9 mouse cellular contexts compared by ENCODE assay signal in the genomic region with DNA sequence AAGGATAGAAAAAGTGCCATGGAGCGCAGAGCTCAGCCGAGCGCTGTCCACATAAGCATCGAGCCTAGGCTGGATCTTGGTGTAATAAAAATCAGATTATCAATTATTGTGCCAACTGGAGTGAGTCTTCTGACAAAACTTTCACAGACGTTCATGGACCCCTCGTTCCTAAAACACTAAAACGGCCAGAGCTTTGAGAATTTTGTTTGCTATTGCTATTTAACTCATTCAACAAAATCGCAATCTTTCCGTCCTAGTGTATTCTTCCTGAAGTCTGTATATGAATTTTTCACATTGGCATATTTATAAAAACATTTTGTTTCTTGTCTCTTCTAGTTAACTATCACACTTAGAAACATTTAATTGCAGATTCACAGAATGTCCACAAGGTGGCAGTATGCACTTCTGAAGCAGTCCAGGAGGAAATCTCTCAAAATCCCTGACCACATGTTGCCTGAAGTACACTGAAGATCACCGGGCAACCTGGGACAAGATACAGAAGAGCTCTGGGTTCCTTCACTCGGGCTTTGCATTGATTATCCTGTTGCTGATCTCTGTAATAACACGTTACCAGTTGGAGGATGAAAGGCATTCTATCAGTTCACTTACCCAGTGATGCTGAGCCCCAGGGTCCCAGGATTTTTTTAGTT. TPM values are rescaled to one million over a fixed set of nuclear protein-coding genes. Genes with fewer than 3 reads are reported as not detected.
DNase-seq lines count a peak whose midpoint lies in the region; ATAC-seq and TF ChIP-seq lines count a peak whose summit lies in the region.
"Had no signal": no experiment of that assay in that cellular context is flagged by ENCODE, and none has a peak within 500 bp of the region (broad histone marks: within the 10 kb centered on the region; RNA-seq: fewer than 3 reads in every experiment).

No protein-coding gene starts in this region.

- peak; percentile 73 for TF ChIP-seq CTCF in E14TG2a.4 (conservative IDR thresholded peaks at IDR 0.05; ENCODE audit: low read length)

- peak; percentile 9 to 57 for DNase-seq in heart, adult 18-20 months
- DNase-seq in heart, embryonic 10.5 days (ENCODE audit: low spot score): no peak
- peak; percentile 16 to 41 for DNase-seq in cerebellum, postnatal 14 days
- peak; percentile 31 for DNase-seq in hindbrain, embryonic 10.5 days (ENCODE audit: low spot score)
- peak; percentile 54 for DNase-seq in skeletal muscle tissue, adult 2 months (ENCODE audit: low read depth, low spot score)
- DNase-seq in right cerebral cortex, postnatal 36 days (ENCODE audit: low spot score in 2 of 2): no peak

- no peak overlapping the region for H3K27ac ChIP-seq in heart, embryonic 10.5 days
- no peak overlapping the region for H3K27ac ChIP-seq in hindbrain, embryonic 10.5 days
- H3K27ac ChIP-seq in lung, embryonic 16.5 days (ENCODE audit: low read length): no peak overlapping the region
- H3K27ac ChIP-seq: embryonic facial prominence, embryonic 13.5 days had no signal

- WGBS in heart, embryonic 10.5 days: 24% methylated on average over 12 of the region's 12 CpGs
- 29% methylated on average over 12 of the region's 12 CpGs for WGBS in hindbrain, embryonic 10.5 days
- WGBS in lung, embryonic 16.5 days: 20% methylated on average over 12 of the region's 12 CpGs

- H3K4me3 ChIP-seq in heart, embryonic 10.5 days: no peak overlapping the region
- H3K4me3 ChIP-seq in E14TG2a.4 (replicated peaks; ENCODE audit: low read length): no peak overlapping the region
- H3K4me3 ChIP-seq in hindbrain, embryonic 10.5 days: no peak overlapping the region
- no peak overlapping the region for H3K4me3 ChIP-seq in lung, embryonic 16.5 days (ENCODE audit: low read length)
- H3K4me3 ChIP-seq: embryonic facial prominence, embryonic 13.5 days had no signal

- H3K36me3 ChIP-seq in heart, embryonic 10.5 days: no peaks in the 10 kb centered on the region
- H3K36me3 ChIP-seq in E14TG2a.4 (ENCODE audit: insufficient read depth, low read length): no peaks in the 10 kb centered on the region
- H3K36me3 ChIP-seq in hindbrain, embryonic 10.5 days: no peaks in the 10 kb centered on the region
- no peaks in the 10 kb centered on the region for H3K36me3 ChIP-seq in lung, embryonic 16.5 days (ENCODE audit: control insufficient read depth, insufficient read depth, low read length)
- H3K36me3 ChIP-seq: embryonic facial prominence, embryonic 13.5 days had no signal

- peak overlapping the region; percentile 41 for H3K4me2 ChIP-seq in lung, embryonic 16.5 days (ENCODE audit: low read depth, low read length)

- H3K27me3 ChIP-seq in heart, embryonic 10.5 days (ENCODE audit: insufficient read depth, poor library complexity, severe bottlenecking): peaks cover 6% of the 10 kb centered on the region; the same call in 1 of the 2 replicates
- H3K27me3 ChIP-seq in E14TG2a.4 (ENCODE audit: insufficient read depth, low read length): no peaks in the 10 kb centered on the region
- 0 out of 2 replicates have a peak, but pooled peaks cover 8% of the 10 kb centered on the region for H3K27me3 ChIP-seq in hindbrain, embryonic 10.5 days (ENCODE audit: insufficient read depth, poor library complexity, severe bottlenecking)
- H3K27me3 ChIP-seq in lung, embryonic 16.5 days (ENCODE audit: control insufficient read depth, insufficient read depth, low read depth, low read length): no peaks in the 10 kb centered on the region

- H3K4me1 ChIP-seq in heart, embryonic 10.5 days: no peaks in the 10 kb centered on the region
- peaks cover 6% of the 10 kb centered on the region for H3K4me1 ChIP-seq in E14TG2a.4 (replicated peaks; ENCODE audit: low read depth, low read length)
- peaks cover 6% of the 10 kb centered on the region for H3K4me1 ChIP-seq in hindbrain, embryonic 10.5 days (replicated peaks)
- H3K4me1 ChIP-seq in lung, embryonic 16.5 days (replicated peaks; ENCODE audit: control insufficient read depth, insufficient read depth, low read length): peaks cover 7% of the 10 kb centered on the region; the same call in 1 of the 2 replicates
- H3K4me1 ChIP-seq: embryonic facial prominence, embryonic 13.5 days had no signal

- no peaks in the 10 kb centered on the region for H3K9me3 ChIP-seq in heart, embryonic 10.5 days
- H3K9me3 ChIP-seq in E14TG2a.4 (ENCODE audit: low read length): no peaks in the 10 kb centered on the region
- no peaks in the 10 kb centered on the region for H3K9me3 ChIP-seq in hindbrain, embryonic 10.5 days
- H3K9me3 ChIP-seq in lung, embryonic 16.5 days (ENCODE audit: control insufficient read depth, low read length): no peaks in the 10 kb centered on the region
- H3K9me3 ChIP-seq: embryonic facial prominence, embryonic 13.5 days had no signal

- ATAC-seq in lung, embryonic 16.5 days (ENCODE audit: low read depth): 0 out of 2 replicates have a peak, but pooled peaks have one; percentile 51

- no peak overlapping the region for H3K9ac ChIP-seq in lung, embryonic 16.5 days (ENCODE audit: low read length)
- H3K9ac ChIP-seq: embryonic facial prominence, embryonic 13.5 days had no signal

RNA-seq across cellular contexts. Expression of gene Nme8, which starts 1.1 kb away (rescaled TPM):
- not detected for total RNA-seq in heart, adult 18-20 months (2021)
- polyA plus RNA-seq in heart, embryonic 10.5 days (2016; fragmentation: Nextera tagmentation; extraction: Ambion mirVana): not detected in 2 replicates
- not detected in 2 replicates for polyA plus RNA-seq in hindbrain, embryonic 10.5 days (2016; fragmentation: Nextera tagmentation; extraction: Ambion mirVana)
- not detected in 2 replicates for polyA plus RNA-seq in lung, embryonic 16.5 days (2015; fragmentation: Nextera tagmentation; extraction: Ambion mirVana)
- polyA plus RNA-seq: embryonic facial prominence, embryonic 13.5 days had no signal

Comparison
In these comparisons a context has a peak if more than half of its experiments do, and no peak if none do; other contexts are left out.
1. DNase-seq: peak in heart, adult 18-20 months (2 of 2), cerebellum, postnatal 14 days (2 of 2), hindbrain, embryonic 10.5 days (single experiment) and skeletal muscle tissue, adult 2 months (single experiment); none in heart, embryonic 10.5 days (single experiment) and right cerebral cortex, postnatal 36 days (0 of 2).